8 mouse cellular contexts compared by ENCODE assay signal in genomic region chr16:29893871-29894828, GRCm38 (mm10).
DNase-seq lines count a peak whose midpoint lies in the region; ATAC-seq and TF ChIP-seq lines count a peak whose summit lies in the region.

No protein-coding gene starts in this region.

- WGBS in forebrain, postnatal 0 days, result 13% methylated on average over 21 of the region's 21 CpGs
- WGBS in intestine, embryonic 15.5 days, result 22% methylated on average over 21 of the region's 21 CpGs
- 32% methylated on average over 21 of the region's 21 CpGs for WGBS in midbrain, embryonic 13.5 days

- no peak overlapping the region for H3K27ac ChIP-seq in forebrain, postnatal 0 days (ENCODE audit: low read depth, low read length)
- no peak overlapping the region for H3K27ac ChIP-seq in intestine, embryonic 15.5 days
- 0 out of 2 replicates have a peak overlapping the region, but pooled peaks have one; percentile 47 for H3K27ac ChIP-seq in midbrain, embryonic 13.5 days

- H3K4me1 ChIP-seq in forebrain, postnatal 0 days (ENCODE audit: insufficient read depth), result peaks cover 9% of the 10 kb centered on the region; the same call in 1 of the 2 replicates
- H3K4me1 ChIP-seq in intestine, embryonic 15.5 days (replicated peaks), result peaks cover 21% of the 10 kb centered on the region
- peaks cover 17% of the 10 kb centered on the region for H3K4me1 ChIP-seq in midbrain, embryonic 13.5 days (replicated peaks)

- H3K36me3 ChIP-seq in forebrain, postnatal 0 days (ENCODE audit: insufficient read depth), result no peaks in the 10 kb centered on the region
- H3K36me3 ChIP-seq in intestine, embryonic 15.5 days, result no peaks in the 10 kb centered on the region
- no peaks in the 10 kb centered on the region for H3K36me3 ChIP-seq in midbrain, embryonic 13.5 days

- peak overlapping the region; percentile 30 for H3K4me2 ChIP-seq in forebrain, postnatal 0 days (ENCODE audit: low read depth)
- peak overlapping the region; percentile 31; the same call in 1 of the 2 replicates for H3K4me2 ChIP-seq in intestine, embryonic 15.5 days (replicated peaks)
- H3K4me2 ChIP-seq in midbrain, embryonic 13.5 days (replicated peaks), result 0 out of 2 replicates have a peak overlapping the region, but pooled peaks have one; percentile 12

- DNase-seq in right cerebral cortex, postnatal 10 days (ENCODE audit: low spot score in 2 of 2), result peak; percentile 60 to 62
- no peak for DNase-seq in right cerebral cortex, postnatal 4 days
- DNase-seq in forebrain, postnatal 0 days, result peak; percentile 48
- no peak for DNase-seq in frontal cortex, postnatal 14 days (ENCODE audit: low spot score in 2 of 2)
- no peak for DNase-seq in left cerebral cortex, adult 18-20 months (ENCODE audit: low spot score in 2 of 2)

- no peaks in the 10 kb centered on the region; the same call in 1 of the 2 replicates for H3K27me3 ChIP-seq in forebrain, postnatal 0 days (ENCODE audit: insufficient read depth, low read length)
- H3K27me3 ChIP-seq in intestine, embryonic 15.5 days (replicated peaks), result no peaks in the 10 kb centered on the region
- H3K27me3 ChIP-seq in midbrain, embryonic 13.5 days, result peaks cover 24% of the 10 kb centered on the region; the same call in 1 of the 2 replicates

- no peaks in the 10 kb centered on the region for H3K9me3 ChIP-seq in forebrain, postnatal 0 days (ENCODE audit: low read length)
- H3K9me3 ChIP-seq in intestine, embryonic 15.5 days, result no peaks in the 10 kb centered on the region
- no peaks in the 10 kb centered on the region for H3K9me3 ChIP-seq in midbrain, embryonic 13.5 days

- no peak for TF ChIP-seq CTCF in forebrain, postnatal 0 days (IDR thresholded peaks at IDR 0.05; ENCODE audit: low read depth)

- H3K4me3 ChIP-seq in forebrain, postnatal 0 days (ENCODE audit: low read depth, low read length), result no peak overlapping the region
- no peak overlapping the region for H3K4me3 ChIP-seq in intestine, embryonic 15.5 days (replicated peaks)
- H3K4me3 ChIP-seq in midbrain, embryonic 13.5 days (replicated peaks), result no peak overlapping the region

- no peak overlapping the region for H3K9ac ChIP-seq in forebrain, postnatal 0 days
- peak overlapping the region; percentile 8; the same call in 1 of the 2 replicates for H3K9ac ChIP-seq in intestine, embryonic 15.5 days
- H3K9ac ChIP-seq in midbrain, embryonic 13.5 days (replicated peaks), result no peak overlapping the region

- peak; percentile 88 for ATAC-seq in forebrain, postnatal 0 days
- ATAC-seq in intestine, embryonic 15.5 days, result peak; percentile 51
- peak; percentile 82 for ATAC-seq in midbrain, embryonic 13.5 days
- no peak for ATAC-seq in granulocyte monocyte progenitor cell, adult 5-6 weeks (replicated peaks; ENCODE audit: poor library complexity, severe bottlenecking)

Comparison
In these comparisons a context has a peak if more than half of its experiments do, and no peak if none do; other contexts are left out.
1. DNase-seq: peak in right cerebral cortex, postnatal 10 days (2 of 2) and forebrain, postnatal 0 days (single experiment); none in right cerebral cortex, postnatal 4 days (single experiment), frontal cortex, postnatal 14 days (0 of 2) and left cerebral cortex, adult 18-20 months (0 of 2).
2. Peak in every context shown above with its lines, with median percentiles within 50 percentile points of each other: H3K4me2 ChIP-seq.